Mouse (Mus musculus) bone marrow, adult 2 months (tissue): ENCODE measurements around the gene Zcchc14.

Experiments used
- CTCF ChIP-seq: fragments of 200-500 bp; IDR thresholded peaks from 2 replicates; pipeline ENCODE4 v1.5.1; 2011; ENCODE audit warnings: low read length, control low read depth; ENCODE audit not compliant: control insufficient read depth, insufficient read depth
- POLR2A ChIP-seq: fragments of 200-500 bp; IDR thresholded peaks from 2 replicates; pipeline ENCODE4 v1.6.1; 2011; ENCODE audit warnings: low read depth, mild to moderate bottlenecking, control low read depth, low read length, borderline replicate concordance; ENCODE audit not compliant: control insufficient read depth

- no peak for TF ChIP-seq CTCF
- TF ChIP-seq POLR2A, result no peak
These were observed 2.8 kb downstream of the Zcchc14 start for GRCm38 (mm10) chr8:121649904-121650303.
